Mouse (Mus musculus): Measurements from ENCODE around the gene Tpd52l1. TPM values are rescaled to one million over a fixed set of nuclear protein-coding genes. Genes with fewer than 3 reads are reported as not detected.

The Tpd52l1 gene
- polyA plus RNA-seq, 1 experiment from 2014 or later = 37.3 TPM

- ATAC-seq (ENCODE audit: low FRiP score) (no peak), DNase-seq (ENCODE audit: low spot score) (no peak)
- Histone ChIP-seq H3K4me1 (replicated peaks; ENCODE audit: control insufficient read depth, insufficient read depth, low read length) (0 out of 2 replicates have a peak, but pooled peaks cover 3% of the 10 kb centered on the region), H3K27me3 (ENCODE audit: control insufficient read depth, insufficient read depth, low read length) (no peaks in the 10 kb centered on the region), H3K36me3 (ENCODE audit: control insufficient read depth, insufficient read depth, low read length) (peaks cover 2% of the 10 kb centered on the region; the same call in 1 of the 2 replicates), H3K4me2 (replicated peaks; ENCODE audit: low read depth, low read length) (no peak overlapping the region), H3K27ac (ENCODE audit: low read depth, low read length) (no peak overlapping the region), H3K4me3 (ENCODE audit: low read depth, low read length) (no peak overlapping the region), H3K9ac (ENCODE audit: low read depth, low read length) (no peak overlapping the region), H3K9me3 (ENCODE audit: control insufficient read depth, low read length) (no peaks in the 10 kb centered on the region)
- 88% methylated on average over 5 of the region's 5 CpGs for WGBS
Measured at GRCm38 (mm10) chr10:31318491-31318890, 127.3 kb downstream of the Tpd52l1 start.

GRCm38 (mm10) chr10:31312865-31313848, 132.6 kb downstream of the Tpd52l1 start, which contains the start of gene Hddc2:
Hddc2 (plus strand) TSS chr10:31313383.
- Histone ChIP-seq H3K4me2 (replicated peaks; ENCODE audit: low read depth, low read length) (peak within 1 kb of the TSS; percentile 65), H3K27me3 (ENCODE audit: control insufficient read depth, insufficient read depth, low read length) (no peaks in the 10 kb centered on the region), H3K9me3 (ENCODE audit: control insufficient read depth, low read length) (no peaks in the 10 kb centered on the region), H3K4me3 (ENCODE audit: low read depth, low read length) (peak within 1 kb of the TSS; percentile 65), H3K4me1 (replicated peaks; ENCODE audit: control insufficient read depth, insufficient read depth, low read length) (0 out of 2 replicates have a peak, but pooled peaks cover 3% of the 10 kb centered on the region), H3K9ac (ENCODE audit: low read depth, low read length) (peak within 1 kb of the TSS; percentile 76), H3K27ac (ENCODE audit: low read depth, low read length) (peak within 1 kb of the TSS; percentile 72), H3K36me3 (ENCODE audit: control insufficient read depth, insufficient read depth, low read length) (no peaks in the 10 kb centered on the region)
- ATAC-seq (ENCODE audit: low FRiP score) = peak; percentile 96
- 4% methylated on average over 41 of the region's 44 CpGs for WGBS
- DNase-seq (ENCODE audit: low spot score) = peak; percentile 86

DNA sequence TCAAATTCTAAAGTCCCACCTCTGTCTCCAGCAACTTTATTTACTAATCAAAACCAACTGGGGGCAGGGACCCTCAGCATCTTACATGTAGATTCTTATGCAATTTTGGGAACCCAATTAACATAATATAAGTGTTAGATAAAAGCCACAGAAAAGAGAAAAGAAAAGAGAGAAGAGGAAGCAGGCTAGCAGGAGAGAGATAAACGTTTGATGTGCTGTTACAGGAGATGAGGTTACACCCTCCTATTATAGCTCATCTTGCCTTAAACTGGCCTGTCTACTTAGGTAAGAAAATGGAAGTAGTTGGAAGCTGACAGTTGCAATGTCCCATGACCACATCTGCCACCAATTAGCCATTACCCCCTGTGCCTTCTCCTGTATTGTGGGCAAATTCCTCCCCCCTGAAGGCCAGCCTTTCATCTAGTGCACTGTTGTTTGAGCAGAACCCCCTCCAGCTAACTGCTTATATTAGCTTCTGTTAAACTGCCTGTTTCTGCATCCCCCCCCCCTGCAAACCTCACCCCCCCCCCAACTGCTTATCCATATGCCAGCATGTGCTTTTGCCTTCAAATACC, 138.6 kb downstream of the Tpd52l1 start:
- Histone ChIP-seq H3K9me3 (ENCODE audit: control insufficient read depth, low read length) (no peaks in the 10 kb centered on the region), H3K4me2 (replicated peaks; ENCODE audit: low read depth, low read length) (no peak overlapping the region), H3K4me1 (replicated peaks; ENCODE audit: control insufficient read depth, insufficient read depth, low read length) (no peaks in the 10 kb centered on the region), H3K36me3 (ENCODE audit: control insufficient read depth, insufficient read depth, low read length) (no peaks in the 10 kb centered on the region), H3K4me3 (ENCODE audit: low read depth, low read length) (no peak overlapping the region), H3K27me3 (ENCODE audit: control insufficient read depth, insufficient read depth, low read length) (no peaks in the 10 kb centered on the region), H3K27ac (ENCODE audit: low read depth, low read length) (no peak overlapping the region), H3K9ac (ENCODE audit: low read depth, low read length) (no peak overlapping the region)
- ATAC-seq (ENCODE audit: low FRiP score) (no peak), DNase-seq (ENCODE audit: low spot score) (no peak)
- 21% methylated on average over 1 of the region's 1 CpGs for WGBS

DNA sequence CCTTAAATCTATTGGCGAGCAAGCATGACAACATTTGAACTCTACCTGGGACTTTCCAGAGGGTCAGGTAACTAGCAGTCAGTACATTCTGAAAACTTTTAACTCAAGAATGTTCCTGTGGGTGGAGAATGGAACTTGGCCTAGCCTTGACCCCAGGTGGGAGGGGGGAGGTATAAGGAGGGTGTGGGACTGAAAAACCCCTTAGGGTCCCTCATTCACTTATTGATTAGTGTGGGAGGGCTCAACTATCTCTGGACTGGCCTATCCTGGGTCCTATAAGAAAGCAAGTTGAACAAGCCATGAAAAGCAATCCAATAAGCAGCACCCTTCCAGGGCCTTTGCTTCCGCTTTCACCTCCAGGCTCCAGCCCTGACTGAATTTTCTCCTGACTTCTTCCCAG, 142.3 kb downstream of the Tpd52l1 start:
- Histone ChIP-seq H3K9ac (ENCODE audit: low read depth, low read length) (no peak overlapping the region), H3K4me2 (replicated peaks; ENCODE audit: low read depth, low read length) (no peak overlapping the region), H3K27me3 (ENCODE audit: control insufficient read depth, insufficient read depth, low read length) (no peaks in the 10 kb centered on the region), H3K36me3 (ENCODE audit: control insufficient read depth, insufficient read depth, low read length) (no peaks in the 10 kb centered on the region), H3K4me3 (ENCODE audit: low read depth, low read length) (no peak overlapping the region), H3K27ac (ENCODE audit: low read depth, low read length) (no peak overlapping the region), H3K9me3 (ENCODE audit: control insufficient read depth, low read length) (no peaks in the 10 kb centered on the region), H3K4me1 (replicated peaks; ENCODE audit: control insufficient read depth, insufficient read depth, low read length) (no peaks in the 10 kb centered on the region)
- WGBS = 86% methylated on average over 2 of the region's 2 CpGs
- no peak for DNase-seq (ENCODE audit: low spot score)
- ATAC-seq (ENCODE audit: low FRiP score) = no peak

DNA sequence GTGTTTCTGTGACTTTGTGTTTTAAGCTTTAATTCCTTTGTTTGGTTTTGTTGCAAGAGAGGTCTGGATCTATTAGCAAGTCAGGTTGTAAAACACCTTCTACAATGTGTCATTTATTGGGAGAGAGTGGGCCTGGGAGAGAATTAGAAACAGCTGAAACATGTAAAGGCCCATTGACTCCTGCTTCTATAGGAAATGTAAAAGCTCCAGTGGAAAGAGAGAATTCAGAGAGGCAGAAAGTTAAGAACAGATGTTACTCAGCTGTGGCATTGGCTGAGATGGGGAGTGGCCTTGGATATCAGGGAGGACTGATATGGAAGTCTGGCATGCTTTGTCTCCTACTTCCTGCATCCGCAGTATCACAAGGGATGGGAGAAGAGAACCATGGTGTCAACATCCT, 145.5 kb downstream of the Tpd52l1 start:
- H3K27me3 ChIP-seq (ENCODE audit: control insufficient read depth, insufficient read depth, low read length) = no peaks in the 10 kb centered on the region
- no peak for ATAC-seq (ENCODE audit: low FRiP score)
- H3K36me3 ChIP-seq (ENCODE audit: control insufficient read depth, insufficient read depth, low read length) = no peaks in the 10 kb centered on the region
- no peak overlapping the region for H3K4me3 ChIP-seq (ENCODE audit: low read depth, low read length)
- no peak overlapping the region for H3K27ac ChIP-seq (ENCODE audit: low read depth, low read length)
- 90% methylated on average over 1 of the region's 1 CpGs for WGBS
- no peaks in the 10 kb centered on the region for H3K4me1 ChIP-seq (replicated peaks; ENCODE audit: control insufficient read depth, insufficient read depth, low read length)
- no peak for DNase-seq (ENCODE audit: low spot score)
- H3K9ac ChIP-seq (ENCODE audit: low read depth, low read length) = no peak overlapping the region
- no peaks in the 10 kb centered on the region for H3K9me3 ChIP-seq (ENCODE audit: control insufficient read depth, low read length)
- no peak overlapping the region for H3K4me2 ChIP-seq (replicated peaks; ENCODE audit: low read depth, low read length)

- H3K27me3 ChIP-seq (ENCODE audit: control insufficient read depth, insufficient read depth, low read length) = no peaks in the 10 kb centered on the region
- no peaks in the 10 kb centered on the region for H3K4me1 ChIP-seq (replicated peaks; ENCODE audit: control insufficient read depth, insufficient read depth, low read length)
- H3K36me3 ChIP-seq (ENCODE audit: control insufficient read depth, insufficient read depth, low read length) = no peaks in the 10 kb centered on the region
- H3K9ac ChIP-seq (ENCODE audit: low read depth, low read length) = no peak overlapping the region
- H3K4me3 ChIP-seq (ENCODE audit: low read depth, low read length) = no peak overlapping the region
- 46% methylated on average over 6 of the region's 6 CpGs for WGBS
- peak; percentile 79 for DNase-seq (ENCODE audit: low spot score)
- H3K27ac ChIP-seq (ENCODE audit: low read depth, low read length) = no peak overlapping the region
- no peak overlapping the region for H3K4me2 ChIP-seq (replicated peaks; ENCODE audit: low read depth, low read length)
- H3K9me3 ChIP-seq (ENCODE audit: control insufficient read depth, low read length) = no peaks in the 10 kb centered on the region
- ATAC-seq (ENCODE audit: low FRiP score) = peak; percentile 68
Measured at GRCm38 (mm10) chr10:31298921-31299574, 146.7 kb downstream of the Tpd52l1 start.

DNA sequence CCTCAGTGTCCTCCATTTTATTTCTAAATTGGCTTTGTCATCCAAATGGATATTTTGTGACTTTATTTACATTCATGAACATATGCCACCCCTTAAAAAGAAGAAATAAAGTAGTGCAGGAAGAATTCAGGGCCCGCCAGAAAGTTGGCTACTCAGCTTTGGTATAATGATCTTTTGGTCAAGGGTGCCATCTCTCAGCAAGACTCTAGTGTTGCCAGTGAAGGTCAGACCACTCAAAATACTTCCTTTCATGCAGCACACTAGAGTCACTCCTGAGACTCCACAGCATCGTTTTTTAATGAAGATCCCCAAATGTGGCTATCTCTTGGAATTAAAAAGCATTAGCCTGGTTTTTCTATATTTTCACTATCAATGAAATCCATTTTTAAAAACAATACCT, 147.5 kb downstream of the Tpd52l1 start:
- 59% methylated on average over 2 of the region's 2 CpGs for WGBS
- DNase-seq (ENCODE audit: low spot score) = no peak
- no peak overlapping the region for H3K27ac ChIP-seq (ENCODE audit: low read depth, low read length)
- no peak overlapping the region for H3K9ac ChIP-seq (ENCODE audit: low read depth, low read length)
- no peaks in the 10 kb centered on the region for H3K9me3 ChIP-seq (ENCODE audit: control insufficient read depth, low read length)
- H3K4me2 ChIP-seq (replicated peaks; ENCODE audit: low read depth, low read length) = no peak overlapping the region
- H3K36me3 ChIP-seq (ENCODE audit: control insufficient read depth, insufficient read depth, low read length) = no peaks in the 10 kb centered on the region
- no peaks in the 10 kb centered on the region for H3K4me1 ChIP-seq (replicated peaks; ENCODE audit: control insufficient read depth, insufficient read depth, low read length)
- no peak for ATAC-seq (ENCODE audit: low FRiP score)
- H3K27me3 ChIP-seq (ENCODE audit: control insufficient read depth, insufficient read depth, low read length) = no peaks in the 10 kb centered on the region
- no peak overlapping the region for H3K4me3 ChIP-seq (ENCODE audit: low read depth, low read length)

GRCm38 (mm10) chr10:31297106-31297505, 148.7 kb downstream of the Tpd52l1 start:
- 83% methylated on average over 4 of the region's 4 CpGs for WGBS

More at GRCm38 (mm10) chr10:31297106-31297505, 148.7 kb downstream of the Tpd52l1 start:
- H3K27me3 ChIP-seq (ENCODE audit: control insufficient read depth, insufficient read depth, low read length) = no peaks in the 10 kb centered on the region
- H3K4me2 ChIP-seq (replicated peaks; ENCODE audit: low read depth, low read length) = no peak overlapping the region
- H3K27ac ChIP-seq (ENCODE audit: low read depth, low read length) = no peak overlapping the region
- no peaks in the 10 kb centered on the region for H3K9me3 ChIP-seq (ENCODE audit: control insufficient read depth, low read length)
- H3K36me3 ChIP-seq (ENCODE audit: control insufficient read depth, insufficient read depth, low read length) = no peaks in the 10 kb centered on the region
- no peak overlapping the region for H3K4me3 ChIP-seq (ENCODE audit: low read depth, low read length)
- DNase-seq (ENCODE audit: low spot score) (no peak), ATAC-seq (ENCODE audit: low FRiP score) (no peak)
- no peaks in the 10 kb centered on the region for H3K4me1 ChIP-seq (replicated peaks; ENCODE audit: control insufficient read depth, insufficient read depth, low read length)
- H3K9ac ChIP-seq (ENCODE audit: low read depth, low read length) = no peak overlapping the region
